Mouse (Mus musculus) embryonic facial prominence, embryonic 10.5 days (tissue): Measurements from ENCODE around the gene Evi2b. TPM values are rescaled to one million over a fixed set of nuclear protein-coding genes. Genes with fewer than 3 reads are reported as not detected.

Experiments used
- DNase-seq: peaks from one replicate; pipeline ENCODE4 v3.0.0-alpha.2; 2017; ENCODE audit warnings: low spot score
- H3K27ac ChIP-seq: fragments of 300-500 bp; sonication (generic); replicated peaks from 2 replicates; pipeline ENCODE4 v1.5.1; 2016; ENCODE audit warnings: mild to moderate bottlenecking
- H3K27me3 ChIP-seq: fragments of 300-500 bp; sonication (generic); replicated peaks from 2 replicates; pipeline ENCODE4 v1.6.1; 2016; ENCODE audit warnings: low read depth, mild to moderate bottlenecking; ENCODE audit not compliant: poor library complexity, severe bottlenecking
- H3K36me3 ChIP-seq: fragments of 300-500 bp; sonication (generic); replicated peaks from 2 replicates; pipeline ENCODE4 v1.6.1; 2016; ENCODE audit warnings: mild to moderate bottlenecking, moderate library complexity
- H3K4me1 ChIP-seq: fragments of 300-500 bp; sonication (generic); 2 replicates; pipeline ENCODE4 v1.6.1; 2016
- H3K4me3 ChIP-seq: fragments of 300-500 bp; sonication (generic); 2 replicates; pipeline ENCODE4 v1.5.1; 2016; ENCODE audit warnings: mild to moderate bottlenecking, moderate library complexity
- H3K9me3 ChIP-seq: fragments of 300-500 bp; sonication (generic); 2 replicates; pipeline ENCODE4 v1.6.1; 2016; ENCODE audit warnings: mild to moderate bottlenecking
- WGBS: fragments of 180-500 bp; shearing (Covaris S2); methylation state at CpG from one replicate; pipeline ENCODE4 v1.1.7; 2016; 5-methylcytosine and 5-hydroxymethylcytosine counted together
- polyA plus RNA-seq: library from polyadenylated mRNA; unstranded; fragments of >200 nt; fragmentation: Nextera tagmentation; extraction: Ambion mirVana; gene quantifications from 2 replicates; pipeline ENCODE4 v1.2.1, GENCODE M21; 2016

The Evi2b gene
- 0.23 TPM in 1 of 2 replicates, not detected in the other for polyA plus RNA-seq

DNA sequence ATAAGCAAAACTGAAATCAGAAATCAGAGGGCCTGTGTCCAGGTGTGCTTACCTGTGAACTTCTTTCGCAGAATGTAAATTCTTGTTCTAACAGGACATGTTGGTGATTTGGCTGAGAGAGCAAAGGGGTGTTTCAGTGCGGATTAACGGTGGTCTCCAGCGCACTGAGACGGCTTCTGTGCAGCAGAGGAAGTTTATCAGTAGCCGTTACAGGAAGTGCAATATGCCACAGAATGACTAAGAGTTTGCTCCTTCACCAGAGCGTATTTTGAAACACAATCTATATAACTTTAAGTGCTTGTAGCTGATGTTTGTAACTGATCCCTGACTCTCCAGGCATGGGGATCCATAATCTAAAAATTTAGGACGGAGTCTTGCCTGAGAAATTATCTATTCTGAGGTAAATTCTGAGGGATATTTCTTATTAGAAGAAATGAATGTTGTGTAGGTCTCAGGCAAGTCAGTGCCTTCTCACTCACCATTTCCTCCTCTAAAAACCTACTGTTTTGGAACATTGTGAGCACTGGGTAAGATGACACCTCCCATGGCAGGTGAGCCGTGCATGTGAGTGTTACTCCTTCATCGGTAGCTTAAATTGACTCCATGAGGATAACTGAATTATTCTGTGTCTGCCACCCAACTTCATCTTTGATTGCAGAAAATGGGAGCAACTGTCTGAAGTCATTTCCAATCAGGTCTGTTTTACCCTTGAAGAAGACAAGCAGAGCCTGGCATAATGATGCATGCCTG lies at the start of gene Evi2b:
Gene Evi2b (minus strand): TSS at position 203 of the 750 bp plus-strand sequence.
- DNase-seq = no peak
- H3K4me1 ChIP-seq = peaks cover 4% of the 10 kb centered on the region; the same call in 1 of the 2 replicates
- H3K36me3 ChIP-seq = peaks cover 24% of the 10 kb centered on the region
- H3K9me3 ChIP-seq = no peaks in the 10 kb centered on the region
- no peak within 1 kb of the TSS for H3K4me3 ChIP-seq
- WGBS = 80% methylated on average over 10 of the region's 10 CpGs
- H3K27me3 ChIP-seq = no peaks in the 10 kb centered on the region
- H3K27ac ChIP-seq = no peak within 1 kb of the TSS

DNA sequence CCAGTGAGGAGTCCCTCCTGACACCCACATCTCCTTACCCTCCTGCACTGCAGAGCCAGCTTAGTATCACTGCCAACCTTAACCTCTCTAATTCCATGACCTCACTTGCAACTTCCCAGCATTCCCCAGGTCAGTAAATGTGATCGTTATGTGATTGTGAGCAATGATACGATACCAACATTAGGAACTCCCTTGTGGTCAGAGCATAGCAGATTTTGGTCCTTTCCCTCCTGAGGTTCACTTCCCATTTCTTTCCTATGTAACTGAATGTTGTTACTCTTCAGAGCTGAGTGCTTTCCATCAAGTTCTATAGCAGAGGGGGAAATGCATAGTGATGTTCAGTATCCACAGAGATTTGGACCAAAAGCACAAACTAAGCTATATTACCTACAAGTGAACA lies 46.8 kb upstream of the Evi2b start:
- DNase-seq = no peak
- H3K27me3 ChIP-seq = no peaks in the 10 kb centered on the region
- H3K36me3 ChIP-seq = peaks cover 97% of the 10 kb centered on the region
- H3K4me1 ChIP-seq = no peaks in the 10 kb centered on the region
- no peak overlapping the region for H3K4me3 ChIP-seq
- H3K9me3 ChIP-seq = no peaks in the 10 kb centered on the region
- no peak overlapping the region for H3K27ac ChIP-seq
- 89% methylated on average over 2 of the region's 2 CpGs for WGBS

DNA sequence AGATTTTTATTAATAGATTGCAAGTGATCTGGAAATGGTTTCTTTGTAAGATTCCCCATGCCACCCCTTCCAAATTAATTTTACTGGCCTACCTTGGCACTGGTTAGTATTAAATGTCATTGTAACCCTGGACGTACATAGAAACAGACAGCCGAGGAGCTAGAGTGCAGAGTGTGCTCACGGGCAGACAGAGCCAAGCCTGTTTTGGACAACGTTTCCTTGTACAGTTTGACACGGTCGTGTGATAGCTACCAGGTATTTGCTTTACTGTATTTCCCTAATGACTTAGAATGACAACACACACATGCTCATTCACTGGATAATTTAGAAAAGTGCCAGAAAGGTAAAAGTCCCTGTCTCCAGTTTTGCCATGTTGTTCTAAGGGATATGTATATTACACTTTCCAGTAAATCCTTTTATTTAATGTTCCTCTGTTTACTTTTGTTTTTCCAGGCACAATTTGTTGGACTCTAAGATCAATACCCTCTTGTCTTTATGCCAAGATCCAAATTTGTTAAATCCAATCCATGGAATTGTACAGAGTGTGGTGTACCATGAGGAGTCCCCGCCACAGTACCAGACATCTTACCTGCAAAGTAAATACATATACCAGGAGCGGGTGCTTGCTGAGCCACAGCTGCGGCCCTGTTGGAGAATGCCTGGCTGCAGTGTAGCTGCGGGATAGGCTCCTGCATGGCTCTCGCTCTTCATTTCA lies 44.8 kb upstream of the Evi2b start:
- Histone ChIP-seq H3K4me3 (no peak overlapping the region), H3K27me3 (no peaks in the 10 kb centered on the region), H3K4me1 (no peaks in the 10 kb centered on the region), H3K27ac (no peak overlapping the region), H3K36me3 (peaks cover 96% of the 10 kb centered on the region), H3K9me3 (no peaks in the 10 kb centered on the region)
- 90% methylated on average over 11 of the region's 11 CpGs for WGBS
- no peak for DNase-seq

DNA sequence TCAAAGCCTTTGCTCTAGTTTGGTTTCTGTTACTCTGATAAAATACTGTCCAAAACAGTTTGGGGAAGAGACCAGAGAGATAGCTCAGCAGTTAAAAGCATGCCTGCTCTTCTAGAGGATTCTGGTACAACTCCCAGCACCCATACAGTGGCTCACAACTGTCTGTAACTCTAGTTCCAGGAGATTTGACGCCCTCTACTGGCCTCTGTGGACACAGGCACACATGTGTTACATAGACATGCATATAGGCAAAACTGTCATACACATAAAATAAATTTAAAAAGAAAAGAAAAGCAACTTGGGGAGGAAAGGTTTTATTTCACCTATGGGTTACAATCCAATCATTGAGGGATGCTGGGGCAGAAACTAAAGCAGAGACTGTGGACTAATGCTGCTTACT lies 43.4 kb upstream of the Evi2b start:
- DNase-seq = no peak
- no peaks in the 10 kb centered on the region for H3K27me3 ChIP-seq
- H3K9me3 ChIP-seq = no peaks in the 10 kb centered on the region
- H3K36me3 ChIP-seq = peaks cover 97% of the 10 kb centered on the region
- no peak overlapping the region for H3K4me3 ChIP-seq
- WGBS = 57% methylated on average over 1 of the region's 1 CpGs
- no peaks in the 10 kb centered on the region for H3K4me1 ChIP-seq
- no peak overlapping the region for H3K27ac ChIP-seq

DNA sequence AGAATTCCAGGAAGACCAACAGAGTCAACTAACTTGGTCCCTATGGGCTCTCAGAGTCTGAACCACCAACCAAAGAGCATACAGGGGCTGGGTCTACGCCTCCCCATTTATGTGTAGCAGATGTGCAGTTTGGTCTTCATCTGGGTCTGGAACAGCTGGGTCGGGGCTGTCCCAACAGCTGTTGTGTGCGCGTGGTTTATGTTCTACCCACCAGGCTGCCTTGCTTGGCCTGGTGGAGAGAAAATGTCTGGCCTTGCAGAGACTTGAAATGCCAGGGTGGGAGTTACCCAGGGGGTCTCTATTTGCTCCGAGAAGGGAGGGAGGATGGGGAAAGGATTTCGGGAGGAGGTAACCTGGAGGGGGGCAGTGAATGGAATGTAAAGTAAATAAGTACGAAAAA lies 39.9 kb upstream of the Evi2b start:
- Histone ChIP-seq H3K27me3 (no peaks in the 10 kb centered on the region), H3K36me3 (peaks cover 98% of the 10 kb centered on the region), H3K4me1 (no peaks in the 10 kb centered on the region), H3K27ac (no peak overlapping the region), H3K4me3 (no peak overlapping the region), H3K9me3 (no peaks in the 10 kb centered on the region)
- WGBS = 93% methylated on average over 7 of the region's 7 CpGs
- no peak for DNase-seq

DNA sequence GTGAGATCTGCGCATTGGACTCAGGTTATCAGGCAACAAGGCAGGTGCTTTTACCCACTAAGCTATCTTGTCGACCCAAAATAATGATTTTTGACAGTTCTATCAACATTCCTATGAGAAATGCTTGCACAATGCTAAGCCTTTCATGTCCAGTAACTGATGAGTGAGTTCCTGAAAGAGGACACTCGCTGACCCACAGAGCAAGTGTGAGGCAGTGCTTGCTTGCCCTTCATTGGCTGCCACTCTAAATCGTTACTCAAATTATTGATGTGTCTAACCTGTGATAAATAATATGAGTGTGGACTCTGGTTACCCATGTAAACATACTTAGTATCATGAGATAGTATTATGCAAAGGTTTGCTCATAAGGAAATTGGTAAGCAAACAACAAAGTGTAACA lies 37.0 kb upstream of the Evi2b start:
- H3K27ac ChIP-seq = no peak overlapping the region
- 91% methylated on average over 4 of the region's 4 CpGs for WGBS
- H3K9me3 ChIP-seq = no peaks in the 10 kb centered on the region
- H3K36me3 ChIP-seq = peaks cover 98% of the 10 kb centered on the region
- no peak for DNase-seq
- H3K4me1 ChIP-seq = no peaks in the 10 kb centered on the region
- no peak overlapping the region for H3K4me3 ChIP-seq
- no peaks in the 10 kb centered on the region for H3K27me3 ChIP-seq

DNA sequence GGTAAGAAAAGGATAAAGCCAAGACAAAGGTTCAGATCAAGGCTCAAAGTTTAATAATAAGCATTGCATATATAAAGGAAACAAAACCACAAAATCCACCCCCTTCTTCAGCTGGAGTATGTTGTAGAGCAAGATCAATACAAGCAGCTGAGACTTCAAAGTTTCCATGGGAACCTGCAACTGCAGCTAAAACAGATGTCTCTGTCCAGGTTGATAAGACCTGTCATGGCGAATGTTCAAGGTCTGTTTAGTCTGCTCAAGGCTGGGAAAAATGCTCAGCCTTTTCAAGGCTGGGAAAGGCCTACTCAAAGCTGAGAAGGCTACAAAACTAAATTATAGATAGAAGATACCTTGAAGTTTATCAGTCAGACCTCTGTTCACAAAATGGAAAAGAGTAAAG lies 29.1 kb upstream of the Evi2b start:
- peaks cover 97% of the 10 kb centered on the region for H3K36me3 ChIP-seq
- H3K4me1 ChIP-seq = no peaks in the 10 kb centered on the region
- H3K27ac ChIP-seq = no peak overlapping the region
- no peaks in the 10 kb centered on the region for H3K9me3 ChIP-seq
- DNase-seq = no peak
- WGBS = 85% methylated on average over 1 of the region's 1 CpGs
- H3K4me3 ChIP-seq = no peak overlapping the region
- no peaks in the 10 kb centered on the region for H3K27me3 ChIP-seq

DNA sequence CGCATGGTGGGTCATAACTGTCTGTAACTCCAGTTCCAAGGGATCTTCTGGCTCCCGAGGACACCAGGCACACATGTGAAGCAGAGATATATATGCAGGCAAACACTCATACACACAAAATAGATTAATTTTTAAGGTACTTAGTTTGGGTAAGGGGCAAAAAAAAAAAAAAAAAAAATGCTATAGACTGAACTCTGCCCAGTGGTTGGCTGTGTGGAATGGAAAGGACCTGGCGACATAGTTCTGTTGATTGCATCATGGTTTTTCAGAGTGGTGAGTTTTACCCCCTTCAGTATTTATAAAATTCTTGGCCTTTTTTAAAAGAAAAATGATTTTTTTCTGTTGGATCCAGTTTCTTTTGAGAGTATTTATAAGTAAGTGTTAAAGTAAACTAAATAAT lies 12.7 kb upstream of the Evi2b start:
- Histone ChIP-seq H3K4me3 (no peak overlapping the region), H3K27me3 (no peaks in the 10 kb centered on the region), H3K27ac (no peak overlapping the region), H3K36me3 (peaks cover 66% of the 10 kb centered on the region), H3K4me1 (no peaks in the 10 kb centered on the region), H3K9me3 (no peaks in the 10 kb centered on the region)
- no peak for DNase-seq
- 96% methylated on average over 3 of the region's 3 CpGs for WGBS

DNA sequence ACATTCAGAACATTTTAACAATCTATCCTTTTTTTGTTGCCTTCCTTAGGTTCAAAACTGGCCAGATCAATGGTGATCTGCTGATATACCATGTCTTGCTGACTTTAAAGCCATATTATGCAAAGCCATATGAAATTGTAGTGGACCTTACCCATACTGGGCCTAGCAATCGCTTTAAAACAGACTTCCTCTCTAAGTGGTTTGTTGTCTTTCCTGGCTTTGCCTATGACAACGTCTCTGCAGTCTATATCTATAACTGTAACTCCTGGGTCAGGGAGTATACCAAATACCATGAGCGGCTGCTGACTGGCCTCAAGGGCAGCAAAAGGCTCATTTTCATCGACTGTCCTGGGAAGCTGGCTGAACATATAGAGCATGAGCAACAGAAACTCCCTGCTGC lies 12.0 kb upstream of the Evi2b start:
- H3K9me3 ChIP-seq = no peaks in the 10 kb centered on the region
- H3K36me3 ChIP-seq = peaks cover 68% of the 10 kb centered on the region
- no peak overlapping the region for H3K4me3 ChIP-seq
- WGBS = 92% methylated on average over 4 of the region's 4 CpGs
- DNase-seq = no peak
- H3K27ac ChIP-seq = no peak overlapping the region
- H3K27me3 ChIP-seq = no peaks in the 10 kb centered on the region
- no peaks in the 10 kb centered on the region for H3K4me1 ChIP-seq

DNA sequence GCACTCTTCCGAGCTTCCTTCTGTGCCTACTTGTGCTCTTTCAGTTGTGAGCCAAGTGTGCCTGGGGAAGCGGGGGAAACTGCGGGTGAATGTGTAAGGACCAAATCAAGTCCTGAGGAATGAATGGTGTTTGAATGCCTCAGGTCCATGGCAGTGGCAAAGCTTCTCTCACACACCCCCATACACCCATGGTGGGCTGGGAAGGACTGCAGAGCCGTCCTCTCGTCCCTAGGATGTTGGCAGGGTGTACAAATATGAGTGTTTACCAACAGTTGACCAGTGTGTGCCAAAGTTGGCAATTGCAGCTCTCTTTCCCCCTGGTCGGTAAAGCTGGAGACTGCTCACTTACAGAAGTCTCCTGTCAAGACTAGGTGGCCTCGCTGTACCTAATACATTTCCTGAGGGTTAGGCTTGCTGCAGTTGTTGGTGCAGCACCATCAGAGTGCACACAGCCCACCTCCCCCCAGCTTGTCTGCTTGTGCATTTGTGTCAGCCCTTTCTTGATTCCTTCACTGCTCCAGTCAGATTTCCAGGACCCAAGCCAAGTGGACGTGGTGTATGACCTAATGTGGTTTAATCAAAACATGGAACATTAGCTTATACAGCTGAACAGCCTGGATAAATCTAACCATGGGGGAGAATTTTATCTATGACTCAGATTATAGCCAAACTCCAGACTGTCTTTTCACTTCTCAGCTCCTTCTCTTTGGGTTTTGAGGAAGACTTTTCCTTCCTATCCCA lies 10.6 kb upstream of the Evi2b start:
- H3K4me1 ChIP-seq = no peaks in the 10 kb centered on the region
- H3K27me3 ChIP-seq = no peaks in the 10 kb centered on the region
- H3K27ac ChIP-seq = no peak overlapping the region
- DNase-seq = no peak
- H3K9me3 ChIP-seq = no peaks in the 10 kb centered on the region
- WGBS = 89% methylated on average over 8 of the region's 8 CpGs
- peaks cover 64% of the 10 kb centered on the region for H3K36me3 ChIP-seq
- H3K4me3 ChIP-seq = no peak overlapping the region

DNA sequence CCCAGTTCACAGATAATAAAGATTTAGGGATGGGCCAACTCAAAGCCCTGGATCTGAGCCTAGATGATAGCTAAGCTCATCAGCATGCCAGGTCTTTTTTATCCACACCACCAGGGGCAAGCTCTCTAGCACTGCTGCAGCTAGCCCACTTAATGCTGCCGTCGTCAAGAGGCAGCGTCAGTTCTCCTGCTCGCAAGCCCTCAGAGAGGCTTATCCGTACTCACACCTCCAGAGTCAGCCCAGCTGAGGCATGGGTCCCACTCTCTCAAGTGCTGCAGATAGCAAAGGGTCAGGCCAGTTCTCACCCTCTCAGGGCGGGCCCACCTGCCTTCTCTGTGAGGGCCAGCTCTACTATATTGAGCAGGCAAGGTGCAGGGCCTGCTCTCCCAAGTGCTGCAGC lies 9.7 kb upstream of the Evi2b start:
- Histone ChIP-seq H3K4me1 (no peaks in the 10 kb centered on the region), H3K9me3 (no peaks in the 10 kb centered on the region), H3K36me3 (peaks cover 70% of the 10 kb centered on the region), H3K4me3 (no peak overlapping the region), H3K27me3 (no peaks in the 10 kb centered on the region), H3K27ac (no peak overlapping the region)
- 92% methylated on average over 6 of the region's 6 CpGs for WGBS
- no peak for DNase-seq

DNA sequence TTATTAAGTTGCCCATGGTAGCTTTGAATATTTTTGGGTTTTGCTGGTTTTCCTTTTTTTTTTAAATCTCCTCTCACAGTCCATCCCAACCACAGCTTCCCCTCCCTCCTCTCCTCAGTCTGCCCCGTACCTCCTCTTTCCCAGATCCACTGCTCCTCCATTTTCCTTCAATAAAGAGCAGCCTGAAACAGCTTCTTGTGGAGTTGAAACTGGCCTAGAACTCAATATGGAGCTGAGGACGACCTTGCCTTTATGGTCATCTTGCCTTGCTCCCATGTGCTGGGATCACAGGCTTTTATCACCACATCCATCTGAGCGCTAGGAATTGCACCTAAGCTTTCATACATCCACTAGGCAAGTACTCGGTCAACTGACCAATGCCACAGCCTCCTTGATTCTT lies 7.9 kb upstream of the Evi2b start:
- no peak for DNase-seq
- H3K4me3 ChIP-seq = no peak overlapping the region
- H3K9me3 ChIP-seq = no peaks in the 10 kb centered on the region
- no peaks in the 10 kb centered on the region for H3K27me3 ChIP-seq
- 95% methylated on average over 4 of the region's 4 CpGs for WGBS
- no peaks in the 10 kb centered on the region for H3K4me1 ChIP-seq
- no peak overlapping the region for H3K27ac ChIP-seq
- peaks cover 63% of the 10 kb centered on the region for H3K36me3 ChIP-seq
